Mouse (Mus musculus): Measurements from ENCODE around the gene Nol10. TPM values are rescaled to one million over a fixed set of nuclear protein-coding genes. Genes with fewer than 3 reads are reported as not detected.
A peak's percentile ranks its signal among the peaks of the same experiment; 100 is the strongest.

Nol10 gene
- polyA plus RNA-seq, 1 experiment from 2014 or later, result 20.8 TPM

Small RNA genes within 50 kb of the gene (microRNA-seq; reads per million reads assigned to microRNA genes)
- gene Mir3066 (ENCODE audit: borderline number of aligned reads), result 10.9 reads per million, percentile 30 among the genes with 10 or more reads in this experiment

Other genes starting within 250 kb of the Nol10 start
- 0.92 and 0.94 TPM in 2 replicates for gene Kcnf1, start 171.6 kb upstream of the Nol10 start, polyA plus RNA-seq (2015; fragmentation: Nextera tagmentation; extraction: Ambion mirVana)
- gene Pdia6, start 81.9 kb upstream of the Nol10 start, polyA plus RNA-seq (2015; fragmentation: Nextera tagmentation; extraction: Ambion mirVana), result 562 and 594 TPM in 2 replicates
- gene Atp6v1c2, start 19.1 kb upstream of the Nol10 start, polyA plus RNA-seq (2015; fragmentation: Nextera tagmentation; extraction: Ambion mirVana), result 6.5 and 8.7 TPM in 2 replicates
- 166 and 170 TPM in 2 replicates for gene Odc1, start 196.3 kb downstream of the Nol10 start, polyA plus RNA-seq (2015; fragmentation: Nextera tagmentation; extraction: Ambion mirVana)